Mouse (Mus musculus) CH12.LX (cell line): ENCODE data around the gene Entpd1. TPM values are rescaled to one million over a fixed set of nuclear protein-coding genes. Genes with fewer than 3 reads are reported as not detected.
"Not testable (repeated sequence)": the region's sequence is repeated elsewhere in the genome, so short reads cannot be mapped to it uniquely, and the experiment has no call there.

Experiments
- DNase-seq: peaks from one replicate; pipeline ENCODE4 v3.0.0-alpha.2; 2013; ENCODE audit errors: extremely low read depth
- H3K27ac ChIP-seq: 2 replicates; pipeline ENCODE4 v1.5.1; 2012; ENCODE audit warnings: low read depth, mild to moderate bottlenecking, control low read depth, moderate library complexity; ENCODE audit not compliant: insufficient read depth
- H3K27me3 ChIP-seq: replicated peaks from 2 replicates; pipeline ENCODE3; 2012; ENCODE audit warnings: inconsistent platforms
- H3K36me3 ChIP-seq, 2 experiments: replicated peaks in 1 of 2; 2 replicates each; pipeline versions ENCODE3 to v1.6.1; 2012; ENCODE audit warnings: inconsistent platforms in 1 of 2, low read length in 1 of 2, mild to moderate bottlenecking in 1 of 2, mixed read lengths in 1 of 2, moderate library complexity in 1 of 2; ENCODE audit not compliant: control insufficient read depth in 1 of 2, insufficient read depth in 1 of 2
- H3K4me1 ChIP-seq, 2 experiments: 2 replicates each; pipeline ENCODE4 v1.6.1; 2012; ENCODE audit warnings: inconsistent platforms in 1 of 2, moderate library complexity in 1 of 2; ENCODE audit not compliant: insufficient read depth in 2 of 2, control insufficient read depth in 1 of 2
- H3K4me2 ChIP-seq: 2 replicates; pipeline ENCODE4 v1.6.1; 2012; ENCODE audit warnings: low read depth, mild to moderate bottlenecking, control low read depth; ENCODE audit not compliant: poor library complexity, insufficient read depth, severe bottlenecking
- H3K4me3 ChIP-seq, 3 experiments: fragments of 150-350 bp in 1 of 3; sonication (generic) in 1 of 3; replicated peaks in 1 of 3; 2 replicates each; pipeline versions ENCODE3 to v1.5.1; 2011 to 2012; ENCODE audit warnings: low read depth in 2 of 3, low read length in 2 of 3, mild to moderate bottlenecking in 2 of 3, moderate library complexity in 2 of 3, control low read depth in 1 of 3, improper control_type of control experiment in 1 of 3, inconsistent platforms in 1 of 3, mixed read lengths in 1 of 3; ENCODE audit not compliant: poor library complexity in 1 of 3
- H3K79me2 ChIP-seq: replicated peaks from 2 replicates; pipeline ENCODE4 v1.6.1; 2012; ENCODE audit warnings: mild to moderate bottlenecking, moderate library complexity; ENCODE audit not compliant: control insufficient read depth, poor library complexity, insufficient read depth, severe bottlenecking; ENCODE audit errors: extremely low read depth
- H3K9ac ChIP-seq: 2 replicates; pipeline ENCODE4 v1.6.1; 2012; ENCODE audit warnings: low read depth, mild to moderate bottlenecking, control low read depth, moderate library complexity; ENCODE audit not compliant: insufficient read depth
- H3K9me3 ChIP-seq: replicated peaks from 2 replicates; pipeline ENCODE3; 2012; ENCODE audit warnings: low read length, inconsistent platforms, mixed read lengths
- E2F4 ChIP-seq: IDR thresholded peaks from 2 replicates; pipeline ENCODE4 v1.6.1; 2011; ENCODE audit warnings: low read depth, low read length, improper control_type of control experiment; ENCODE audit not compliant: insufficient replicate concordance
- EP300 ChIP-seq: IDR thresholded peaks from 2 replicates; pipeline ENCODE4 v1.6.1; 2011; ENCODE audit warnings: low read length, improper control_type of control experiment
- HCFC1 ChIP-seq: IDR thresholded peaks from 2 replicates; pipeline ENCODE4 v1.6.1; 2012; ENCODE audit warnings: low read depth, mild to moderate bottlenecking, inconsistent platforms, low read length, improper control_type of control experiment
- IRF4 ChIP-seq: IDR thresholded peaks from 2 replicates; pipeline ENCODE4 v1.6.1; 2014; ENCODE audit warnings: low read depth, mild to moderate bottlenecking, inconsistent platforms, low read length, improper control_type of control experiment
- JUN ChIP-seq: IDR thresholded peaks from 2 replicates; pipeline ENCODE4 v1.6.1; 2011; ENCODE audit warnings: low read depth, mild to moderate bottlenecking, low read length, improper control_type of control experiment, moderate library complexity; ENCODE audit not compliant: insufficient read depth
- KAT2A ChIP-seq: IDR thresholded peaks from 2 replicates; pipeline ENCODE4 v1.6.1; 2012; ENCODE audit warnings: low read length, improper control_type of control experiment, inconsistent platforms; ENCODE audit not compliant: insufficient replicate concordance
- MAFK ChIP-seq: IDR thresholded peaks from 2 replicates; pipeline ENCODE4 v1.6.1; 2011; ENCODE audit warnings: low read length, improper control_type of control experiment; ENCODE audit not compliant: insufficient replicate concordance
- MAX ChIP-seq: IDR thresholded peaks from 2 replicates; pipeline ENCODE4 v1.6.1; 2011; ENCODE audit warnings: low read length, improper control_type of control experiment
- MEF2A ChIP-seq: IDR thresholded peaks from 2 replicates; pipeline ENCODE4 v1.6.1; 2014; ENCODE audit warnings: low read depth, mild to moderate bottlenecking, inconsistent platforms, low read length, improper control_type of control experiment, borderline replicate concordance
- MYC ChIP-seq: IDR thresholded peaks from 2 replicates; pipeline ENCODE4 v1.6.1; 2011; ENCODE audit warnings: low read depth, mild to moderate bottlenecking, improper control_type of control experiment, low read length
- NELFE ChIP-seq: IDR thresholded peaks from 2 replicates; pipeline ENCODE4 v1.6.1; 2011; ENCODE audit warnings: low read depth, low read length, improper control_type of control experiment
- NRF1 ChIP-seq: IDR thresholded peaks from 2 replicates; pipeline ENCODE4 v1.6.1; 2014; ENCODE audit warnings: low read depth, mild to moderate bottlenecking, inconsistent platforms, low read length, improper control_type of control experiment, moderate library complexity
- POLR2AphosphoS2 ChIP-seq: IDR thresholded peaks from 2 replicates; pipeline ENCODE4 v1.6.1; 2011; ENCODE audit warnings: low read depth, low read length, improper control_type of control experiment
- RCOR1 ChIP-seq: conservative IDR thresholded peaks from 2 replicates; pipeline ENCODE4 v1.6.1; 2012; ENCODE audit warnings: low read depth, mild to moderate bottlenecking, inconsistent platforms, low read length, improper control_type of control experiment
- SIN3A ChIP-seq: IDR thresholded peaks from 2 replicates; pipeline ENCODE4 v1.6.1; 2012; ENCODE audit warnings: low read length, improper control_type of control experiment, inconsistent platforms
- SMC3 ChIP-seq: IDR thresholded peaks from 2 replicates; pipeline ENCODE4 v1.6.1; 2011; ENCODE audit warnings: low read depth, low read length, improper control_type of control experiment
- TBP ChIP-seq: conservative IDR thresholded peaks from 2 replicates; pipeline ENCODE4 v1.6.1; 2011; ENCODE audit warnings: low read depth, low read length, improper control_type of control experiment
- TCF12 ChIP-seq: IDR thresholded peaks from 2 replicates; pipeline ENCODE4 v1.6.1; 2014; ENCODE audit warnings: low read depth, mild to moderate bottlenecking, inconsistent platforms, low read length, improper control_type of control experiment
- USF2 ChIP-seq: conservative IDR thresholded peaks from 2 replicates; pipeline ENCODE4 v1.6.1; 2011; ENCODE audit warnings: low read depth, low read length, improper control_type of control experiment
- ZC3H11A ChIP-seq: IDR thresholded peaks from 2 replicates; pipeline ENCODE4 v1.6.1; 2012; ENCODE audit warnings: low read depth, mild to moderate bottlenecking, inconsistent platforms, low read length, improper control_type of control experiment
- ZMIZ1 ChIP-seq: IDR thresholded peaks from 2 replicates; pipeline ENCODE4 v1.6.1; 2012; ENCODE audit warnings: low read depth, mild to moderate bottlenecking, inconsistent platforms, low read length, improper control_type of control experiment
- ZNF384 ChIP-seq: IDR thresholded peaks from 2 replicates; pipeline ENCODE4 v1.6.1; 2012; ENCODE audit warnings: low read depth, low read length, improper control_type of control experiment, inconsistent platforms
- dilution Hi-C: fragments of 300-500 bp; cut with MboI; formaldehyde crosslinking; loops from 2 replicates; pipeline ENCODE4 v1.14.3; 2020; ENCODE audit warnings: low sequenced_read_pairs; ENCODE audit not compliant: extremely low pct_unique_long_range_greater_than_20kb, extremely low pct_ligation_motif_present
- in situ Hi-C: fragments of 300-500 bp; cut with MboI; formaldehyde crosslinking; loops from 3 replicates; pipeline ENCODE4 v1.14.3; 2019; ENCODE audit warnings: low sequenced_read_pairs, low pct_ligation_motif_present, low pct_unique_long_range_greater_than_20kb, mixed read lengths
- polyA plus RNA-seq: library from polyadenylated mRNA; unstranded; fragments of >175 nt; gene quantifications from 2 replicates; pipeline ENCODE4 v1.2.1, GENCODE M21; 2012; ENCODE audit warnings: low read depth; ENCODE audit not compliant: insufficient read length
- total RNA-seq, 2 experiments: library from RNA; depleted of rRNA; stranded (reverse); fragments of 300-350 nt in 1 of 2; fragments of >200 nt in 1 of 2; gene quantifications; 2 replicates each; pipeline ENCODE4 v1.2.3; 2012 to 2014

The Entpd1 gene
- total and polyA plus RNA-seq, 3 experiments, result 14.7 to 21.2 (median 19.5) TPM

DNA sequence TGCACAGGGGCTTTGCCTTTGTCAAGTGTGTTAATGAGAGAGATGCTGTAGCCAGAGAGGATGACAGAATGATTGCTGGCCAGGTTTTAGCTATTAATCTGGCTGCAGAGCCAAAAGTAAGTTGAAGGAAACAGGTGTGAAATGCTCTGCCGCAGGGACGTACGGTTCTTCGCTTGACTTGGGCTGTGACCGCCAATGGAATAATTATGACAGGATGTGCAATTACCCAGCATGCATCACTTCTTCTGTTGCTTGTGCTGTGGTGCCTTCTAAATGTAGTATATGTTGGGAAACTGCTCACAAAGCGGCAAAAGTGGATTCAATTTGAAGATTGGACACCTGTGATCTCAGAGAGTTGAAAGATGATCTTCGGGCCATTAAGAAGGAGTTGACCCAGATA lies 3.9 kb downstream of the Entpd1 start:
- H3K4me3 ChIP-seq, result no peak overlapping the region
- no peaks in the 10 kb centered on the region for H3K79me2 ChIP-seq
- no peak overlapping the region for H3K27ac ChIP-seq
- no peak for TF ChIP-seq SIN3A
- peak; percentile 65 for TF ChIP-seq EP300
- no peak for TF ChIP-seq POLR2AphosphoS2
- 0 out of 2 replicates have a peak, but pooled peaks have one; percentile 19 for TF ChIP-seq MEF2A
- TF ChIP-seq KAT2A, result no peak
- TF ChIP-seq MAFK, result no peak
- TF ChIP-seq E2F4, result 0 out of 2 replicates have a peak, but pooled peaks have one; percentile 35
- TF ChIP-seq NELFE, result 0 out of 2 replicates have a peak, but pooled peaks have one; percentile 16
- 0 out of 2 replicates have a peak, but pooled peaks have one; percentile 34 for TF ChIP-seq RCOR1
- no peak for TF ChIP-seq JUN
- TF ChIP-seq ZC3H11A, result no peak
- TF ChIP-seq IRF4, result peak; percentile 33; the same call in 1 of the 2 replicates
- TF ChIP-seq NRF1, result no peak
- TF ChIP-seq MAX, result peak; percentile 81
- TF ChIP-seq TCF12, result peak; percentile 44; the same call in 1 of the 2 replicates
- no peak for TF ChIP-seq SMC3
- no peak for TF ChIP-seq ZMIZ1
- TF ChIP-seq USF2, result no peak
- no peak for TF ChIP-seq MYC
- TF ChIP-seq HCFC1, result peak; percentile 32; the same call in 1 of the 2 replicates
- TF ChIP-seq TBP, result 0 out of 2 replicates have a peak, but pooled peaks have one; percentile 11
- no peak for TF ChIP-seq ZNF384
- no peaks in the 10 kb centered on the region for H3K36me3 ChIP-seq
- H3K4me1 ChIP-seq, result peaks cover 10 to 22% of the 10 kb centered on the region in 2 experiments; a peak in 3 of 4 replicates
- peak overlapping the region; percentile 29 for H3K9ac ChIP-seq
- H3K9me3 ChIP-seq, result no peaks in the 10 kb centered on the region
- dilution Hi-C loops, result no loop called here
- in situ Hi-C loops, result loop anchor here (25.0 kb wide), 1 partner anchor 396 kb away; no protein-coding TSS in a partner anchor
- DNase-seq, result peak; percentile 66
- H3K4me2 ChIP-seq, result peak overlapping the region; percentile 47; the same call in 1 of the 2 replicates
- no peaks in the 10 kb centered on the region for H3K27me3 ChIP-seq

- dilution Hi-C loops, H3K79me2 ChIP-seq: not testable (repeated sequence)
- in situ Hi-C loops, result loop anchor here (25.0 kb wide), 1 partner anchor 391 kb away; no protein-coding TSS in a partner anchor
These were observed 9.4 kb downstream of the Entpd1 start for GRCm38 (mm10) chr19:40621616-40622015.

More at GRCm38 (mm10) chr19:40621616-40622015, 9.4 kb downstream of the Entpd1 start:
- H3K27ac ChIP-seq, H3K9ac ChIP-seq, H3K36me3 ChIP-seq, H3K4me2 ChIP-seq, H3K4me1 ChIP-seq, DNase-seq, H3K27me3 ChIP-seq, H3K4me3 ChIP-seq, H3K9me3 ChIP-seq: not testable (repeated sequence)
